Mouse (Mus musculus) megakaryocyte, embryonic 14.5 days (primary cell): ENCODE measurements around the gene Tmem150a.

ENCODE experiments used
- FLI1 ChIP-seq: IDR thresholded peaks from 2 replicates; pipeline ENCODE4 v1.6.1; 2012; ENCODE audit warnings: low read length, inconsistent platforms, mixed read lengths
- GATA1 ChIP-seq: IDR thresholded peaks from 3 replicates; pipeline ENCODE4 v1.6.1; 2012; ENCODE audit warnings: mixed read lengths, low read length, inconsistent platforms, borderline replicate concordance

DNA sequence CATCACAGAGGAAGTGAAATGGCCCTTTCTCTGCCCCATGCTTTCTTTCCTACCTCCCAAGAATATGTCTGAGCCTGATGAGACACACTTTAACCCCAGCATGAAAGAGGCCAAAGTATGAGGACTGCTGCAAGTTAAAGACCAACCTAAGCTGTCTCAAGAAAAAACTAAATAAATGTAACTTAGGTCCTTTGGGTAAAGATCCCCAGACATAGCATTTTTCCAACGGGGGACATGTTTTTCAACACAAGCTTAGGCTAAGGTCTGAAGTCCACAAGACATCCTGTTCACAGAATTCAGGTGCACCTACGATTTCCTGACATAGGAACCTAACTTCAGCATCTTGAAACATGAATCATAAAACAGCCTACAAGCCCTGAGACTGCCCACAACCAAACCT lies 5.0 kb upstream of the Tmem150a start:
- TF ChIP-seq GATA1 (no peak), FLI1 (no peak)
